Mouse (Mus musculus): Measurements from ENCODE around the gene Arhgap10. TPM values are rescaled to one million over a fixed set of nuclear protein-coding genes. Genes with fewer than 3 reads are reported as not detected.
A peak's percentile ranks its signal among the peaks of the same experiment; 100 is the strongest.

Arhgap10 gene
- polyA plus RNA-seq, 1 experiment from 2014 or later, result 30.7 TPM

GRCm38 (mm10) chr8:77214665-77215064, 303.1 kb downstream of the Arhgap10 start:
- WGBS, result 47% methylated on average over 8 of the region's 8 CpGs
- Histone ChIP-seq H3K9me3 (no peaks in the 10 kb centered on the region), H3K27me3 (0 out of 2 replicates have a peak, but pooled peaks cover 3% of the 10 kb centered on the region)

GRCm38 (mm10) chr8:77213893-77214464, 303.8 kb downstream of the Arhgap10 start:
- Histone ChIP-seq H3K9me3 (no peaks in the 10 kb centered on the region), H3K4me3 (no peak overlapping the region), H3K9ac (no peak overlapping the region), H3K4me2 (replicated peaks) (peak overlapping the region; percentile 43), H3K27me3 (0 out of 2 replicates have a peak, but pooled peaks cover 3% of the 10 kb centered on the region), H3K27ac (peak overlapping the region; percentile 74; the same call in 1 of the 2 replicates), H3K36me3 (no peaks in the 10 kb centered on the region), H3K4me1 (peaks cover 22% of the 10 kb centered on the region)
- no peak for ATAC-seq (ENCODE audit: low FRiP score, low read depth)
- 53% methylated on average over 3 of the region's 3 CpGs for WGBS

More at GRCm38 (mm10) chr8:77214665-77215064, 303.1 kb downstream of the Arhgap10 start:
- Histone ChIP-seq H3K27ac (peak overlapping the region; percentile 74), H3K9ac (no peak overlapping the region), H3K4me3 (no peak overlapping the region), H3K36me3 (no peaks in the 10 kb centered on the region), H3K4me1 (peaks cover 22% of the 10 kb centered on the region), H3K4me2 (replicated peaks) (peak overlapping the region; percentile 43)
- ATAC-seq (ENCODE audit: low FRiP score, low read depth), result peak; percentile 74

- H3K9ac ChIP-seq, result no peak overlapping the region
- H3K9me3 ChIP-seq, result no peaks in the 10 kb centered on the region
- no peaks in the 10 kb centered on the region for H3K27me3 ChIP-seq
- WGBS, result 88% methylated on average over 3 of the region's 3 CpGs
- H3K4me1 ChIP-seq, result peaks cover 10% of the 10 kb centered on the region
- no peak overlapping the region for H3K4me3 ChIP-seq
- H3K36me3 ChIP-seq, result no peaks in the 10 kb centered on the region
- no peak overlapping the region for H3K4me2 ChIP-seq (replicated peaks)
- ATAC-seq (ENCODE audit: low FRiP score, low read depth), result no peak
- H3K27ac ChIP-seq, result no peak overlapping the region
Measured at GRCm38 (mm10) chr8:77209297-77209696, 308.5 kb downstream of the Arhgap10 start.

Other genes starting within 250 kb of the Arhgap10 start
- 21.0 and 24.3 TPM in 2 replicates for gene Prmt9, start 31.4 kb upstream of the Arhgap10 start, polyA plus RNA-seq (2015; fragmentation: Nextera tagmentation; extraction: Ambion mirVana)
- 39.5 and 41.0 TPM in 2 replicates for gene Tmem184c, start 92.7 kb upstream of the Arhgap10 start, polyA plus RNA-seq (2015; fragmentation: Nextera tagmentation; extraction: Ambion mirVana)
- 37.5 and 42.2 TPM in 2 replicates for gene Ednra, start 206.5 kb upstream of the Arhgap10 start, polyA plus RNA-seq (2015; fragmentation: Nextera tagmentation; extraction: Ambion mirVana)

Data from limb, embryonic 13.5 days (tissue).